Mouse (Mus musculus): ENCODE measurements around the gene Olfr1347.

GRCm38 (mm10) chr7:6438388-6438787 lies 61.2 kb downstream of the Olfr1347 start, which contains the start of gene Olfr1344:
- TF ChIP-seq CTCF (conservative IDR thresholded peaks at IDR 0.05; ENCODE audit: low read length) (no peak), POU5F1 (IDR thresholded peaks at IDR 0.05; ENCODE audit: borderline replicate concordance, low read length) (no peak)
